Comparison of ENCODE assay signal across 8 mouse cellular contexts in the genomic region with DNA sequence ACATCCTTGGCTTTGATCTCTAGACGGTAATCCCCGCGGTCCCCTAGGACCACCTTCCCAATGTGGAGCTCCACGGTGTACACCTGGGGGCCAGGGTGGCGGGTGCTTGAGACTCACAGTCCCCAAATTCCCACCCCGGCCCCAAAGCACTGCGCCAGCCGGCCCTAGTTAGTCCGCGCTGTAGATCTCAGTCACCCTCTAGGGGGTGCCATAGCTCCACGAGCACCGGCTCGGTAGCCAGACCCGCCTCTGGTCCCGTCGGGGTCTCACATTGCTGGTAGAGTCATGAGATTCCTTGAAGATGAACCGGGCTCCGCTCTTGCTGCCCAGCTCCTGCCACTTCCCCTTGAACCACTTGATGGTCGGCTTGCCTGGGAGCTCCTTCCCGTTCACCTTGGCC. TPM values are rescaled to one million over a fixed set of nuclear protein-coding genes. Genes with fewer than 3 reads are reported as not detected.
DNase-seq lines count a peak whose midpoint lies in the region; ATAC-seq and TF ChIP-seq lines count a peak whose summit lies in the region.

No protein-coding gene starts in this region.

- TF ChIP-seq EP300 in stomach, postnatal 0 days (optimal IDR thresholded peaks at IDR 0.05) = no peak

- WGBS in heart, embryonic 10.5 days = 3% methylated on average over 20 of the region's 20 CpGs
- 4% methylated on average over 20 of the region's 20 CpGs for WGBS in forebrain, embryonic 10.5 days
- 4% methylated on average over 20 of the region's 20 CpGs for WGBS in hindbrain, embryonic 12.5 days
- WGBS in limb, embryonic 12.5 days = 4% methylated on average over 20 of the region's 20 CpGs
- 3% methylated on average over 20 of the region's 20 CpGs for WGBS in midbrain, embryonic 12.5 days
- 4% methylated on average over 14 of the region's 20 CpGs for WGBS in stomach, postnatal 0 days

- H3K27me3 ChIP-seq in heart, embryonic 10.5 days (ENCODE audit: insufficient read depth, poor library complexity, severe bottlenecking) = peaks cover 77% of the 10 kb centered on the region
- H3K27me3 ChIP-seq in forebrain, embryonic 10.5 days (ENCODE audit: poor library complexity, severe bottlenecking) = peaks cover 62% of the 10 kb centered on the region
- peaks cover 70% of the 10 kb centered on the region for H3K27me3 ChIP-seq in hindbrain, embryonic 12.5 days
- H3K27me3 ChIP-seq in limb, embryonic 12.5 days = peaks cover 71% of the 10 kb centered on the region
- peaks cover 68% of the 10 kb centered on the region for H3K27me3 ChIP-seq in midbrain, embryonic 12.5 days
- H3K27me3 ChIP-seq in stomach, postnatal 0 days (ENCODE audit: control insufficient read depth, insufficient read depth, low read length) = no peaks in the 10 kb centered on the region

- H3K27ac ChIP-seq in heart, embryonic 10.5 days = no peak overlapping the region
- no peak overlapping the region; the same call in 1 of the 2 replicates for H3K27ac ChIP-seq in forebrain, embryonic 10.5 days
- H3K27ac ChIP-seq in hindbrain, embryonic 12.5 days = no peak overlapping the region
- H3K27ac ChIP-seq in limb, embryonic 12.5 days = no peak overlapping the region
- H3K27ac ChIP-seq in midbrain, embryonic 12.5 days (replicated peaks) = no peak overlapping the region
- H3K27ac ChIP-seq in stomach, postnatal 0 days (replicated peaks) = no peak overlapping the region

- peak; percentile 83 for TF ChIP-seq CTCF in stomach, postnatal 0 days (IDR thresholded peaks at IDR 0.05; ENCODE audit: low read depth)

- H3K9me3 ChIP-seq in heart, embryonic 10.5 days = no peaks in the 10 kb centered on the region
- H3K9me3 ChIP-seq in forebrain, embryonic 10.5 days = no peaks in the 10 kb centered on the region
- no peaks in the 10 kb centered on the region for H3K9me3 ChIP-seq in hindbrain, embryonic 12.5 days (replicated peaks)
- H3K9me3 ChIP-seq in limb, embryonic 12.5 days = no peaks in the 10 kb centered on the region
- H3K9me3 ChIP-seq in midbrain, embryonic 12.5 days = no peaks in the 10 kb centered on the region
- no peaks in the 10 kb centered on the region for H3K9me3 ChIP-seq in stomach, postnatal 0 days (ENCODE audit: control insufficient read depth, low read length)

- peak overlapping the region; percentile 30 for H3K4me2 ChIP-seq in hindbrain, embryonic 12.5 days (replicated peaks)
- peak overlapping the region; percentile 41 for H3K4me2 ChIP-seq in limb, embryonic 12.5 days
- H3K4me2 ChIP-seq in midbrain, embryonic 12.5 days (replicated peaks) = peak overlapping the region; percentile 31
- H3K4me2 ChIP-seq in stomach, postnatal 0 days (replicated peaks; ENCODE audit: low read depth) = no peak overlapping the region; the same call in 1 of the 2 replicates

- H3K4me1 ChIP-seq in heart, embryonic 10.5 days = peaks cover 17% of the 10 kb centered on the region; the same call in 1 of the 2 replicates
- peaks cover 21% of the 10 kb centered on the region for H3K4me1 ChIP-seq in forebrain, embryonic 10.5 days
- H3K4me1 ChIP-seq in hindbrain, embryonic 12.5 days = peaks cover 9% of the 10 kb centered on the region
- H3K4me1 ChIP-seq in limb, embryonic 12.5 days (replicated peaks) = peaks cover 10% of the 10 kb centered on the region
- H3K4me1 ChIP-seq in midbrain, embryonic 12.5 days = peaks cover 6% of the 10 kb centered on the region; the same call in 1 of the 2 replicates
- H3K4me1 ChIP-seq in stomach, postnatal 0 days (replicated peaks; ENCODE audit: control insufficient read depth, insufficient read depth) = peaks cover 3% of the 10 kb centered on the region; the same call in 1 of the 2 replicates

- no peaks in the 10 kb centered on the region for H3K36me3 ChIP-seq in heart, embryonic 10.5 days
- no peaks in the 10 kb centered on the region for H3K36me3 ChIP-seq in forebrain, embryonic 10.5 days (replicated peaks)
- H3K36me3 ChIP-seq in hindbrain, embryonic 12.5 days = no peaks in the 10 kb centered on the region
- H3K36me3 ChIP-seq in limb, embryonic 12.5 days = no peaks in the 10 kb centered on the region
- no peaks in the 10 kb centered on the region for H3K36me3 ChIP-seq in midbrain, embryonic 12.5 days
- no peaks in the 10 kb centered on the region for H3K36me3 ChIP-seq in stomach, postnatal 0 days (ENCODE audit: control insufficient read depth, insufficient read depth, low read length)

- peak; percentile 59; the same call in 1 of the 2 replicates for ATAC-seq in hindbrain, embryonic 12.5 days (ENCODE audit: low FRiP score)
- ATAC-seq in limb, embryonic 12.5 days (ENCODE audit: insufficient number of reproducible peaks, insufficient read depth, low FRiP score, low TSS enrichment, low read depth) = peak; percentile 19; the same call in 1 of the 2 replicates
- 0 out of 2 replicates have a peak, but pooled peaks have one; percentile 27 for ATAC-seq in midbrain, embryonic 12.5 days (ENCODE audit: low FRiP score, low read depth)
- ATAC-seq in stomach, postnatal 0 days (ENCODE audit: low FRiP score, low TSS enrichment) = peak; percentile 38; the same call in 1 of the 2 replicates

- no peak overlapping the region for H3K9ac ChIP-seq in hindbrain, embryonic 12.5 days
- H3K9ac ChIP-seq in limb, embryonic 12.5 days (replicated peaks) = 0 out of 2 replicates have a peak overlapping the region, but pooled peaks have one; percentile 45
- 0 out of 2 replicates have a peak overlapping the region, but pooled peaks have one; percentile 3 for H3K9ac ChIP-seq in midbrain, embryonic 12.5 days (replicated peaks)
- peak overlapping the region; percentile 18; the same call in 1 of the 2 replicates for H3K9ac ChIP-seq in stomach, postnatal 0 days (ENCODE audit: low read length)

- peak overlapping the region; percentile 42 for H3K4me3 ChIP-seq in heart, embryonic 10.5 days
- peak overlapping the region; percentile 40 for H3K4me3 ChIP-seq in forebrain, embryonic 10.5 days
- no peak overlapping the region for H3K4me3 ChIP-seq in hindbrain, embryonic 12.5 days
- H3K4me3 ChIP-seq in limb, embryonic 12.5 days (replicated peaks) = no peak overlapping the region; the same call in 1 of the 2 replicates
- no peak overlapping the region for H3K4me3 ChIP-seq in midbrain, embryonic 12.5 days
- H3K4me3 ChIP-seq in stomach, postnatal 0 days (ENCODE audit: low read depth, low read length) = no peak overlapping the region

- DNase-seq in heart, embryonic 10.5 days (ENCODE audit: low spot score) = no peak
- DNase-seq in heart, adult 8-10 months (ENCODE audit: low spot score) = no peak
- peak; percentile 49 to 76 for DNase-seq in adrenal gland, postnatal 36 days
- peak; percentile 72 for DNase-seq in forebrain, embryonic 10.5 days (ENCODE audit: extremely low spot score, low spot score)
- DNase-seq in stomach, postnatal 0 days (ENCODE audit: low spot score) = peak; percentile 60

RNA-seq across cellular contexts. Expression of gene Mybpc2, which starts 2.7 kb away (rescaled TPM):
- polyA plus RNA-seq in heart, embryonic 10.5 days (2016; fragmentation: Nextera tagmentation; extraction: Ambion mirVana) = 0.21 TPM in 2 replicates
- total RNA-seq in heart, adult 8-10 months (2022) = 10 to 100 TPM; 14.6 to 21.4 (median 17.7) TPM
- total RNA-seq in adrenal gland, postnatal 36 days (2021) = not detected
- 0.06 and 0.12 TPM in 2 replicates for polyA plus RNA-seq in forebrain, embryonic 10.5 days (2016; fragmentation: Nextera tagmentation; extraction: Ambion mirVana)
- polyA plus RNA-seq in hindbrain, embryonic 12.5 days (2016; fragmentation: Nextera tagmentation; extraction: Ambion mirVana) = 0.22 TPM in 1 of 2 replicates, not detected in the other
- 0.09 and 0.13 TPM in 2 replicates for polyA plus RNA-seq in limb, embryonic 12.5 days (2016; fragmentation: Nextera tagmentation; extraction: Ambion mirVana)
- polyA plus RNA-seq in midbrain, embryonic 12.5 days (2016; fragmentation: Nextera tagmentation; extraction: Ambion mirVana) = 0.16 and 0.22 TPM in 2 replicates
- polyA plus RNA-seq in stomach, postnatal 0 days (2015; fragmentation: Nextera tagmentation; extraction: Ambion mirVana) = 0.21 and 0.32 TPM in 2 replicates

RNA-seq across cellular contexts. Expression of gene Spib, which starts 10.2 kb away (rescaled TPM):
- 0.12 and 0.15 TPM in 2 replicates for polyA plus RNA-seq in heart, embryonic 10.5 days (2016; fragmentation: Nextera tagmentation; extraction: Ambion mirVana)
- 1 to 10 TPM in 1 of 4 experiments, under 1 TPM in 3; 0.13 to 1.3 (median 0.27) TPM for total RNA-seq in heart, adult 8-10 months (2022)
- under 1 TPM; 0.30 to 0.49 TPM for total RNA-seq in adrenal gland, postnatal 36 days (2021)
- polyA plus RNA-seq in forebrain, embryonic 10.5 days (2016; fragmentation: Nextera tagmentation; extraction: Ambion mirVana) = not detected in 2 replicates
- polyA plus RNA-seq in hindbrain, embryonic 12.5 days (2016; fragmentation: Nextera tagmentation; extraction: Ambion mirVana) = 0.08 and 0.10 TPM in 2 replicates
- polyA plus RNA-seq in limb, embryonic 12.5 days (2016; fragmentation: Nextera tagmentation; extraction: Ambion mirVana) = 0.22 and 0.34 TPM in 2 replicates
- not detected in 2 replicates for polyA plus RNA-seq in midbrain, embryonic 12.5 days (2016; fragmentation: Nextera tagmentation; extraction: Ambion mirVana)
- polyA plus RNA-seq in stomach, postnatal 0 days (2015; fragmentation: Nextera tagmentation; extraction: Ambion mirVana) = 0.13 and 0.22 TPM in 2 replicates

RNA-seq across cellular contexts. Expression of gene Fam71e1, which starts 25.3 kb away (rescaled TPM):
- 9.3 and 11.1 TPM in 2 replicates for polyA plus RNA-seq in heart, embryonic 10.5 days (2016; fragmentation: Nextera tagmentation; extraction: Ambion mirVana)
- total RNA-seq in heart, adult 8-10 months (2022) = 1 to 10 TPM; 2.5 to 6.7 (median 3.3) TPM
- 1 to 10 TPM; 8.5 to 9.5 TPM for total RNA-seq in adrenal gland, postnatal 36 days (2021)
- polyA plus RNA-seq in forebrain, embryonic 10.5 days (2016; fragmentation: Nextera tagmentation; extraction: Ambion mirVana) = 15.1 and 15.8 TPM in 2 replicates
- 25.2 and 26.0 TPM in 2 replicates for polyA plus RNA-seq in hindbrain, embryonic 12.5 days (2016; fragmentation: Nextera tagmentation; extraction: Ambion mirVana)
- 19.0 and 27.5 TPM in 2 replicates for polyA plus RNA-seq in limb, embryonic 12.5 days (2016; fragmentation: Nextera tagmentation; extraction: Ambion mirVana)
- polyA plus RNA-seq in midbrain, embryonic 12.5 days (2016; fragmentation: Nextera tagmentation; extraction: Ambion mirVana) = 32.4 and 35.1 TPM in 2 replicates
- polyA plus RNA-seq in stomach, postnatal 0 days (2015; fragmentation: Nextera tagmentation; extraction: Ambion mirVana) = 5.9 and 8.3 TPM in 2 replicates

RNA-seq across cellular contexts. Expression of gene Emc10, which starts 25.4 kb away (rescaled TPM):
- polyA plus RNA-seq in heart, embryonic 10.5 days (2016; fragmentation: Nextera tagmentation; extraction: Ambion mirVana) = 92.2 and 95.7 TPM in 2 replicates
- total RNA-seq in heart, adult 8-10 months (2022) = 10 to 100 TPM; 73.8 to 84.8 (median 83.7) TPM
- 10 to 100 TPM; 91.2 to 99.2 TPM for total RNA-seq in adrenal gland, postnatal 36 days (2021)
- polyA plus RNA-seq in forebrain, embryonic 10.5 days (2016; fragmentation: Nextera tagmentation; extraction: Ambion mirVana) = 95.8 and 96.9 TPM in 2 replicates
- polyA plus RNA-seq in hindbrain, embryonic 12.5 days (2016; fragmentation: Nextera tagmentation; extraction: Ambion mirVana) = 134 and 142 TPM in 2 replicates
- 93.6 and 111 TPM in 2 replicates for polyA plus RNA-seq in limb, embryonic 12.5 days (2016; fragmentation: Nextera tagmentation; extraction: Ambion mirVana)
- 132 and 136 TPM in 2 replicates for polyA plus RNA-seq in midbrain, embryonic 12.5 days (2016; fragmentation: Nextera tagmentation; extraction: Ambion mirVana)
- 60.7 and 65.5 TPM in 2 replicates for polyA plus RNA-seq in stomach, postnatal 0 days (2015; fragmentation: Nextera tagmentation; extraction: Ambion mirVana)

RNA-seq across cellular contexts. Expression of gene Pold1, which starts 26.9 kb away (rescaled TPM):
- polyA plus RNA-seq in heart, embryonic 10.5 days (2016; fragmentation: Nextera tagmentation; extraction: Ambion mirVana) = 96.8 and 101 TPM in 2 replicates
- total RNA-seq in heart, adult 8-10 months (2022) = 10 to 100 TPM; 13.4 to 15.9 (median 14.9) TPM
- total RNA-seq in adrenal gland, postnatal 36 days (2021) = 10 to 100 TPM; 12.6 to 17.0 TPM
- 190 and 195 TPM in 2 replicates for polyA plus RNA-seq in forebrain, embryonic 10.5 days (2016; fragmentation: Nextera tagmentation; extraction: Ambion mirVana)
- polyA plus RNA-seq in hindbrain, embryonic 12.5 days (2016; fragmentation: Nextera tagmentation; extraction: Ambion mirVana) = 72.1 and 73.5 TPM in 2 replicates
- 132 and 140 TPM in 2 replicates for polyA plus RNA-seq in limb, embryonic 12.5 days (2016; fragmentation: Nextera tagmentation; extraction: Ambion mirVana)
- 94.1 and 96.0 TPM in 2 replicates for polyA plus RNA-seq in midbrain, embryonic 12.5 days (2016; fragmentation: Nextera tagmentation; extraction: Ambion mirVana)
- polyA plus RNA-seq in stomach, postnatal 0 days (2015; fragmentation: Nextera tagmentation; extraction: Ambion mirVana) = 18.7 and 18.9 TPM in 2 replicates

Comparison
In these comparisons a context has a peak if more than half of its experiments do, and no peak if none do; other contexts are left out.
1. DNase-seq: peak in adrenal gland, postnatal 36 days (2 of 2), forebrain, embryonic 10.5 days (single experiment) and stomach, postnatal 0 days (single experiment); none in heart, embryonic 10.5 days (single experiment) and heart, adult 8-10 months (single experiment).
2. H3K4me3 ChIP-seq: peak in heart, embryonic 10.5 days (single experiment) and forebrain, embryonic 10.5 days (single experiment); none in hindbrain, embryonic 12.5 days (single experiment), limb, embryonic 12.5 days (single experiment), midbrain, embryonic 12.5 days (single experiment) and stomach, postnatal 0 days (single experiment).
3. Peak in every context shown above with its lines, with median percentiles within 50 percentile points of each other: ATAC-seq.